Mouse (Mus musculus): ENCODE data around the gene Selenoh. TPM values are rescaled to one million over a fixed set of nuclear protein-coding genes. Genes with fewer than 3 reads are reported as not detected.

The Selenoh gene
- polyA plus RNA-seq, 1 experiment from 2014 or later: 145 TPM

DNA sequence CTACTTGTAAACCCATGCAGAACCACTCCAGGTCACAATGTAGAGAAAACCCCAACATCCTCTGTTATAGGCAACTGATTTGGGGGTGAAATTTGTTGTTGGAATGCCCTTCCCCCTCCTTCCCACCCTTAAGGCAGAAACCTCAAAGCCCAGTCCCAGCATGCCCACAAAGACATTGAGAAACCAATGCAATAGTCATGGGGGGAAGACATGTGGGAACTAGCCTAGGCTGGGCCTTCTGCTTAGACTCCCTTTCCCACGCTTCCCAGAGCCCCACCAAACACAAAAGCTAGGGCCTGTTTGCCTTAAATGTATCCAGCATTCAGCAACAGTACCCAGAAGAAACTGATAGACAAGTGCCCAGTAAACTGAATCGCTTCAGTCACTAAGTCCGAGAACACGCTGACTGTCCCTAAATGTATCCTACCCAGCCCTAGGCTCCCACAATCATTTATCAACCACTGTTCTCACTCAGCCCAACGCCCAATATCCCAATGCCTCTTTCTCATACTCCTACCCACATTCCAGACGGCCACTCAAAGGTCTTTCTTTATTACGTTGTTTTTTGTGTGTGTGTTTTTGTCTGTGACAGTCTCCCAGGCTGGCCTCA lies 44.1 kb downstream of the Selenoh start:
- Histone ChIP-seq H3K27me3 (no peaks in the 10 kb centered on the region), H3K27ac (no peak overlapping the region), H3K4me3 (replicated peaks) (no peak overlapping the region), H3K9me3 (replicated peaks) (no peaks in the 10 kb centered on the region), H3K9ac (no peak overlapping the region), H3K4me2 (no peak overlapping the region), H3K36me3 (peaks cover 10% of the 10 kb centered on the region), H3K4me1 (replicated peaks) (peaks cover 36% of the 10 kb centered on the region)
- 75% methylated on average over 7 of the region's 7 CpGs for WGBS (ENCODE audit: insufficient replicate concordance)
- ATAC-seq (ENCODE audit: low read depth): no peak
- no peak for DNase-seq

GRCm38 (mm10) chr2:84624201-84624600 lies 46.4 kb downstream of the Selenoh start:
- H3K4me3 ChIP-seq (replicated peaks): no peak overlapping the region

GRCm38 (mm10) chr2:84623428-84624119 lies 47.0 kb downstream of the Selenoh start:
- 50% methylated on average over 3 of the region's 3 CpGs for WGBS (ENCODE audit: insufficient replicate concordance)
- no peak overlapping the region for H3K27ac ChIP-seq

More at GRCm38 (mm10) chr2:84624201-84624600, 46.4 kb downstream of the Selenoh start:
- Histone ChIP-seq H3K27ac (no peak overlapping the region), H3K9ac (no peak overlapping the region), H3K36me3 (peaks cover 26% of the 10 kb centered on the region), H3K27me3 (no peaks in the 10 kb centered on the region), H3K4me2 (no peak overlapping the region), H3K9me3 (replicated peaks) (no peaks in the 10 kb centered on the region), H3K4me1 (replicated peaks) (peaks cover 37% of the 10 kb centered on the region)
- DNase-seq (no peak), ATAC-seq (ENCODE audit: low read depth) (no peak)
- 87% methylated on average over 17 of the region's 17 CpGs for WGBS (ENCODE audit: insufficient replicate concordance)

GRCm38 (mm10) chr2:84622668-84623067 lies 47.9 kb downstream of the Selenoh start:
- peaks cover 31% of the 10 kb centered on the region for H3K36me3 ChIP-seq
- H3K4me1 ChIP-seq (replicated peaks): peaks cover 37% of the 10 kb centered on the region
- WGBS (ENCODE audit: insufficient replicate concordance): 59% methylated on average over 2 of the region's 2 CpGs

More at GRCm38 (mm10) chr2:84623428-84624119, 47.0 kb downstream of the Selenoh start:
- H3K9me3 ChIP-seq (replicated peaks): no peaks in the 10 kb centered on the region
- ATAC-seq (ENCODE audit: low read depth) (no peak), DNase-seq (no peak)
- no peak overlapping the region for H3K4me2 ChIP-seq
- peaks cover 41% of the 10 kb centered on the region for H3K4me1 ChIP-seq (replicated peaks)
- H3K27me3 ChIP-seq: no peaks in the 10 kb centered on the region
- H3K36me3 ChIP-seq: peaks cover 30% of the 10 kb centered on the region
- H3K4me3 ChIP-seq (replicated peaks): no peak overlapping the region
- no peak overlapping the region for H3K9ac ChIP-seq

DNA sequence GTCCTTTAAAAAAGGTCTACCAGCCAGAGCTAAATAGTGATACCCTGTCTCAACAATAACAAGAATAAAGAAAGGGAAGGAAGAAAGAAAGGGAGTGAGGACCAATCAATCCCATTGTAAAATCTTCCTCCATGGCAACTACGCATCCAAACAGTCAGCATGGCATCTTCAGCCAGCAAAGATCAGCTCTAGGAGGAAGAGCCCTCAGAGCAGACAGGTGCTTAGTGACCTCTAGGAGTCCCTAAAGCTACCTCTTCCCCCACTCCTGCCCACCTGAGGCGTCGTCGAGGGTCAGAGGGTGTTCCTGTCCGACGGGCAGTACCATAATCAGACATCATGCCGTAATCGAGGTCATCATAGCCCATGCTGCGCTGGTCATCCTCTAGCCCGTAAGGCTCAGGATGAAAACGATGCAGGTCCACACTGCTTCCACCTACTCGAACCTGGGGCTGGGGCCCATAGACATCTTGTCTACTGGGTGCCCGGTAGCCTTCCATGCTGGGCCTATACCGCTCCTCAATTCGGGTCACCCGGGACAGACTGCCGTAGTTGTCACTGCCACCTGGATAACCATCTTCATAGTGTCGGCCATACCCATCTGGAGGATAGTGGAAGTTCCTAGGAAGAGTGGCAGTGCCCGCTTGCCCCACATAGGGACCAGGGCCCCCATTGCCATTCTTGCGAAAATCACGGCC lies 50.8 kb downstream of the Selenoh start:
- WGBS (ENCODE audit: insufficient replicate concordance): 87% methylated on average over 21 of the region's 21 CpGs
- H3K36me3 ChIP-seq: peaks cover 56% of the 10 kb centered on the region

More at GRCm38 (mm10) chr2:84622668-84623067, 47.9 kb downstream of the Selenoh start:
- no peak overlapping the region for H3K9ac ChIP-seq
- H3K27ac ChIP-seq: no peak overlapping the region
- H3K9me3 ChIP-seq (replicated peaks): no peaks in the 10 kb centered on the region
- no peaks in the 10 kb centered on the region for H3K27me3 ChIP-seq
- DNase-seq (no peak), ATAC-seq (ENCODE audit: low read depth) (no peak)
- no peak overlapping the region for H3K4me3 ChIP-seq (replicated peaks)
- no peak overlapping the region for H3K4me2 ChIP-seq

More for the DNA sequence above, 50.8 kb downstream of the Selenoh start:
- Histone ChIP-seq H3K9ac (no peak overlapping the region), H3K4me1 (replicated peaks) (peaks cover 27% of the 10 kb centered on the region), H3K27ac (no peak overlapping the region), H3K9me3 (replicated peaks) (no peaks in the 10 kb centered on the region), H3K27me3 (no peaks in the 10 kb centered on the region), H3K4me2 (no peak overlapping the region), H3K4me3 (replicated peaks) (no peak overlapping the region)
- DNase-seq (no peak), ATAC-seq (ENCODE audit: low read depth) (0 out of 2 replicates have a peak, but pooled peaks have one; percentile 17)

Other genes with a start within 250 kb of the Selenoh start
- 11.5 and 18.7 TPM in 2 replicates for gene Calcrl, start 245.4 kb downstream of the Selenoh start, polyA plus RNA-seq (2015; fragmentation: Nextera tagmentation; extraction: Ambion mirVana)
- gene Tfpi, start 194.0 kb downstream of the Selenoh start, polyA plus RNA-seq (2015; fragmentation: Nextera tagmentation; extraction: Ambion mirVana): 23.0 and 28.3 TPM in 2 replicates
- gene Ctnnd1, start 20.0 kb downstream of the Selenoh start, polyA plus RNA-seq (2015; fragmentation: Nextera tagmentation; extraction: Ambion mirVana): 10.8 and 16.7 TPM in 2 replicates
- gene Btbd18, start 11.7 kb downstream of the Selenoh start, polyA plus RNA-seq (2015; fragmentation: Nextera tagmentation; extraction: Ambion mirVana): 0.03 and 0.06 TPM in 2 replicates
- gene Gm28635, start 7.3 kb upstream of the Selenoh start, polyA plus RNA-seq (2015; fragmentation: Nextera tagmentation; extraction: Ambion mirVana): not detected in 2 replicates
- 22.8 and 26.2 TPM in 2 replicates for gene Med19, start 7.6 kb upstream of the Selenoh start, polyA plus RNA-seq (2015; fragmentation: Nextera tagmentation; extraction: Ambion mirVana)
- 77.9 and 83.4 TPM in 2 replicates for gene Tmx2, start 8.4 kb upstream of the Selenoh start, polyA plus RNA-seq (2015; fragmentation: Nextera tagmentation; extraction: Ambion mirVana)
- 15.8 and 22.4 TPM in 2 replicates for gene Zdhhc5, start 44.4 kb upstream of the Selenoh start, polyA plus RNA-seq (2015; fragmentation: Nextera tagmentation; extraction: Ambion mirVana)
- 60.3 and 69.1 TPM in 2 replicates for gene Clp1, start 56.6 kb upstream of the Selenoh start, polyA plus RNA-seq (2015; fragmentation: Nextera tagmentation; extraction: Ambion mirVana)
- gene Ypel4, start 63.3 kb upstream of the Selenoh start, polyA plus RNA-seq (2015; fragmentation: Nextera tagmentation; extraction: Ambion mirVana): 57.8 and 64.2 TPM in 2 replicates
- 1.5 and 2.2 TPM in 2 replicates for gene Gm19426, start 72.9 kb upstream of the Selenoh start, polyA plus RNA-seq (2015; fragmentation: Nextera tagmentation; extraction: Ambion mirVana)
- gene Serping1, start 104.7 kb upstream of the Selenoh start, polyA plus RNA-seq (2015; fragmentation: Nextera tagmentation; extraction: Ambion mirVana): 34.0 and 39.6 TPM in 2 replicates
- 404 and 444 TPM in 2 replicates for gene Ube2l6, start 128.1 kb upstream of the Selenoh start, polyA plus RNA-seq (2015; fragmentation: Nextera tagmentation; extraction: Ambion mirVana)
- 0.23 and 0.24 TPM in 2 replicates for gene Smtnl1, start 151.9 kb upstream of the Selenoh start, polyA plus RNA-seq (2015; fragmentation: Nextera tagmentation; extraction: Ambion mirVana)
- gene Timm10, start 156.2 kb upstream of the Selenoh start, polyA plus RNA-seq (2015; fragmentation: Nextera tagmentation; extraction: Ambion mirVana): 46.8 and 51.5 TPM in 2 replicates
- gene Slc43a1, start 168.1 kb upstream of the Selenoh start, polyA plus RNA-seq (2015; fragmentation: Nextera tagmentation; extraction: Ambion mirVana): 138 and 178 TPM in 2 replicates
- gene Rtn4rl2, start 215.9 kb upstream of the Selenoh start, polyA plus RNA-seq (2015; fragmentation: Nextera tagmentation; extraction: Ambion mirVana): not detected in 2 replicates